Mouse (Mus musculus): ENCODE data around the gene Grik4. TPM values are rescaled to one million over a fixed set of nuclear protein-coding genes. Genes with fewer than 3 reads are reported as not detected.
A peak's percentile ranks its signal among the peaks of the same experiment; 100 is the strongest.

Grik4 gene
- polyA plus RNA-seq, 1 experiment: 0.36 TPM

GRCm38 (mm10) chr9:42555186-42555585 lies 389.1 kb downstream of the Grik4 start:
- no peak overlapping the region for H3K4me3 ChIP-seq (ENCODE audit: insufficient read depth, low read depth, low read length)
- H3K27ac ChIP-seq (replicated peaks; ENCODE audit: low read depth, low read length): no peak overlapping the region
- no peaks in the 10 kb centered on the region for H3K4me1 ChIP-seq (ENCODE audit: control insufficient read depth, insufficient read depth, insufficient read length, low read length)

GRCm38 (mm10) chr9:42550116-42550515 lies 394.2 kb downstream of the Grik4 start:
- Histone ChIP-seq H3K27ac (replicated peaks; ENCODE audit: low read depth, low read length) (no peak overlapping the region), H3K4me1 (ENCODE audit: control insufficient read depth, insufficient read depth, insufficient read length, low read length) (no peaks in the 10 kb centered on the region), H3K4me3 (ENCODE audit: insufficient read depth, low read depth, low read length) (no peak overlapping the region)

GRCm38 (mm10) chr9:42548981-42549380 lies 395.3 kb downstream of the Grik4 start:
- H3K4me3 ChIP-seq (ENCODE audit: insufficient read depth, low read depth, low read length): no peak overlapping the region
- H3K4me1 ChIP-seq (ENCODE audit: control insufficient read depth, insufficient read depth, insufficient read length, low read length): no peaks in the 10 kb centered on the region
- no peak overlapping the region for H3K27ac ChIP-seq (replicated peaks; ENCODE audit: low read depth, low read length)

GRCm38 (mm10) chr9:42544521-42544920 lies 399.8 kb downstream of the Grik4 start:
- Histone ChIP-seq H3K4me3 (ENCODE audit: insufficient read depth, low read depth, low read length) (no peak overlapping the region), H3K27ac (replicated peaks; ENCODE audit: low read depth, low read length) (no peak overlapping the region)

GRCm38 (mm10) chr9:42533491-42533890 lies 410.8 kb downstream of the Grik4 start:
- Histone ChIP-seq H3K4me1 (ENCODE audit: control insufficient read depth, insufficient read depth, insufficient read length, low read length) (no peaks in the 10 kb centered on the region), H3K4me3 (ENCODE audit: insufficient read depth, low read depth, low read length) (no peak overlapping the region), H3K27ac (replicated peaks; ENCODE audit: low read depth, low read length) (no peak overlapping the region)

More at GRCm38 (mm10) chr9:42544521-42544920, 399.8 kb downstream of the Grik4 start:
- no peaks in the 10 kb centered on the region for H3K4me1 ChIP-seq (ENCODE audit: control insufficient read depth, insufficient read depth, insufficient read length, low read length)

- Histone ChIP-seq H3K4me3 (ENCODE audit: insufficient read depth, low read depth, low read length) (no peak overlapping the region), H3K4me1 (ENCODE audit: control insufficient read depth, insufficient read depth, insufficient read length, low read length) (no peaks in the 10 kb centered on the region), H3K27ac (replicated peaks; ENCODE audit: low read depth, low read length) (no peak overlapping the region)
Observed at GRCm38 (mm10) chr9:42533041-42533440, 411.3 kb downstream of the Grik4 start.

GRCm38 (mm10) chr9:42531951-42532350 lies 412.3 kb downstream of the Grik4 start:
- no peak overlapping the region for H3K4me3 ChIP-seq (ENCODE audit: insufficient read depth, low read depth, low read length)
- no peaks in the 10 kb centered on the region for H3K4me1 ChIP-seq (ENCODE audit: control insufficient read depth, insufficient read depth, insufficient read length, low read length)
- no peak overlapping the region for H3K27ac ChIP-seq (replicated peaks; ENCODE audit: low read depth, low read length)

GRCm38 (mm10) chr9:42530221-42531152 lies 413.8 kb downstream of the Grik4 start:
- no peaks in the 10 kb centered on the region for H3K4me1 ChIP-seq (ENCODE audit: control insufficient read depth, insufficient read depth, insufficient read length, low read length)
- no peak overlapping the region for H3K27ac ChIP-seq (replicated peaks; ENCODE audit: low read depth, low read length)
- no peak overlapping the region for H3K4me3 ChIP-seq (ENCODE audit: insufficient read depth, low read depth, low read length)

GRCm38 (mm10) chr9:42520587-42521084 lies 423.7 kb downstream of the Grik4 start:
- peak overlapping the region; percentile 44; the same call in 1 of the 2 replicates for H3K4me3 ChIP-seq (ENCODE audit: insufficient read depth, low read depth, low read length)
- H3K27ac ChIP-seq (replicated peaks; ENCODE audit: low read depth, low read length): no peak overlapping the region
- H3K4me1 ChIP-seq (ENCODE audit: control insufficient read depth, insufficient read depth, insufficient read length, low read length): no peaks in the 10 kb centered on the region; the same call in 1 of the 2 replicates

- H3K27ac ChIP-seq (replicated peaks; ENCODE audit: low read depth, low read length): no peak overlapping the region
- no peak overlapping the region for H3K4me3 ChIP-seq (ENCODE audit: insufficient read depth, low read depth, low read length)
- H3K4me1 ChIP-seq (ENCODE audit: control insufficient read depth, insufficient read depth, insufficient read length, low read length): no peaks in the 10 kb centered on the region; the same call in 1 of the 2 replicates
Observed at GRCm38 (mm10) chr9:42518163-42518562, 426.1 kb downstream of the Grik4 start.

- Histone ChIP-seq H3K4me3 (ENCODE audit: insufficient read depth, low read depth, low read length) (no peak overlapping the region), H3K4me1 (ENCODE audit: control insufficient read depth, insufficient read depth, insufficient read length, low read length) (no peaks in the 10 kb centered on the region), H3K27ac (replicated peaks; ENCODE audit: low read depth, low read length) (no peak overlapping the region)
Observed at GRCm38 (mm10) chr9:42513159-42513558, 431.1 kb downstream of the Grik4 start.

- H3K27ac ChIP-seq (replicated peaks; ENCODE audit: low read depth, low read length): no peak overlapping the region
- H3K4me3 ChIP-seq (ENCODE audit: insufficient read depth, low read depth, low read length): no peak overlapping the region
- H3K4me1 ChIP-seq (ENCODE audit: control insufficient read depth, insufficient read depth, insufficient read length, low read length): no peaks in the 10 kb centered on the region
Observed at GRCm38 (mm10) chr9:42512312-42512711, 432.0 kb downstream of the Grik4 start.

GRCm38 (mm10) chr9:42508235-42508634 lies 436.1 kb downstream of the Grik4 start:
- Histone ChIP-seq H3K4me1 (ENCODE audit: control insufficient read depth, insufficient read depth, insufficient read length, low read length) (no peaks in the 10 kb centered on the region), H3K4me3 (ENCODE audit: insufficient read depth, low read depth, low read length) (no peak overlapping the region), H3K27ac (replicated peaks; ENCODE audit: low read depth, low read length) (no peak overlapping the region)

GRCm38 (mm10) chr9:42507709-42508108 lies 436.6 kb downstream of the Grik4 start, which contains the start of gene Tbcel:
Gene Tbcel, minus strand, starts transcription at chr9:42507809.
- Histone ChIP-seq H3K27ac (replicated peaks; ENCODE audit: low read depth, low read length) (no peak within 1 kb of the TSS), H3K4me3 (ENCODE audit: insufficient read depth, low read depth, low read length) (no peak within 1 kb of the TSS), H3K4me1 (ENCODE audit: control insufficient read depth, insufficient read depth, insufficient read length, low read length) (no peaks in the 10 kb centered on the region)

GRCm38 (mm10) chr9:42507022-42507421 lies 437.3 kb downstream of the Grik4 start:
- Histone ChIP-seq H3K4me3 (ENCODE audit: insufficient read depth, low read depth, low read length) (no peak overlapping the region), H3K4me1 (ENCODE audit: control insufficient read depth, insufficient read depth, insufficient read length, low read length) (no peaks in the 10 kb centered on the region), H3K27ac (replicated peaks; ENCODE audit: low read depth, low read length) (no peak overlapping the region)

Measured in brown adipose tissue, adult 24 weeks (tissue).